Mouse (Mus musculus) megakaryocyte, embryonic 14.5 days (primary cell): ENCODE results near the gene Arhgef11.

Experiments
- FLI1 ChIP-seq: IDR thresholded peaks from 2 replicates; pipeline ENCODE4 v1.6.1; 2012; ENCODE audit warnings: low read length, inconsistent platforms, mixed read lengths
- GATA1 ChIP-seq: IDR thresholded peaks from 3 replicates; pipeline ENCODE4 v1.6.1; 2012; ENCODE audit warnings: mixed read lengths, low read length, inconsistent platforms, borderline replicate concordance

- TF ChIP-seq GATA1 (no peak), FLI1 (no peak)
These were observed 41.0 kb downstream of the Arhgef11 start for GRCm38 (mm10) chr3:87658348-87658747.
